Mouse (Mus musculus): ENCODE results near the gene Tmem107.
A peak's percentile ranks its signal among the peaks of the same experiment; 100 is the strongest.

Tmem107 gene

GRCm38 (mm10) chr11:69095511-69096231, 25.1 kb downstream of the Tmem107 start:
- peak; percentile 46 for DNase-seq

- DNase-seq = no peak
Measured at GRCm38 (mm10) chr11:69096360-69096986, 25.9 kb downstream of the Tmem107 start.

- peak; percentile 99 for DNase-seq
Measured at GRCm38 (mm10) chr11:69096987-69097900, 26.6 kb downstream of the Tmem107 start.

GRCm38 (mm10) chr11:69098039-69098761, 27.6 kb downstream of the Tmem107 start:
- DNase-seq = no peak

GRCm38 (mm10) chr11:69098762-69099091, 28.1 kb downstream of the Tmem107 start:
- peak; percentile 98 for DNase-seq

GRCm38 (mm10) chr11:69099177-69099914, 28.7 kb downstream of the Tmem107 start:
- peak; percentile 72 for DNase-seq

- DNase-seq = peak; percentile 87
Measured at GRCm38 (mm10) chr11:69099915-69100345, 29.3 kb downstream of the Tmem107 start.

GRCm38 (mm10) chr11:69100639-69101360, 30.2 kb downstream of the Tmem107 start:
- peak; percentile 30 for DNase-seq

- peak; percentile 17 for DNase-seq
Measured at GRCm38 (mm10) chr11:69101604-69102402, 31.2 kb downstream of the Tmem107 start.

GRCm38 (mm10) chr11:69102403-69102725, 31.8 kb downstream of the Tmem107 start:
- DNase-seq = no peak

- DNase-seq = no peak
Measured at GRCm38 (mm10) chr11:69103121-69103520, 32.5 kb downstream of the Tmem107 start.

- DNase-seq = peak; percentile 12
Measured at GRCm38 (mm10) chr11:69103531-69104435, 33.2 kb downstream of the Tmem107 start.

GRCm38 (mm10) chr11:69104487-69104886, 33.9 kb downstream of the Tmem107 start:
- no peak for DNase-seq

GRCm38 (mm10) chr11:69105227-69105626, 34.6 kb downstream of the Tmem107 start:
- no peak for DNase-seq

- peak; percentile 5 for DNase-seq
Measured at GRCm38 (mm10) chr11:69105796-69106195, 35.2 kb downstream of the Tmem107 start.

GRCm38 (mm10) chr11:69106299-69106698, 35.7 kb downstream of the Tmem107 start:
- DNase-seq = no peak

- no peak for DNase-seq
Measured at GRCm38 (mm10) chr11:69106842-69107241, 36.2 kb downstream of the Tmem107 start.

- DNase-seq = no peak
Measured at GRCm38 (mm10) chr11:69107676-69108075, 37.1 kb downstream of the Tmem107 start.

GRCm38 (mm10) chr11:69108223-69108622, 37.6 kb downstream of the Tmem107 start:
- no peak for DNase-seq

Data from kidney, adult 11 months (tissue).